Mouse (Mus musculus) lung, postnatal 0 days (tissue): Measurements from ENCODE around the gene Nbea. TPM values are rescaled to one million over a fixed set of nuclear protein-coding genes. Genes with fewer than 3 reads are reported as not detected.

Experiments used
- ATAC-seq: fragments of 200-750 bp; cut with Nextera tagmentation; 2 replicates; pipeline ENCODE4 v1.8.0; 2017; ENCODE audit warnings: moderate library complexity
- DNase-seq: peaks from one replicate; pipeline ENCODE4 v3.0.0-alpha.2; 2016; ENCODE audit warnings: low spot score
- H3K27ac ChIP-seq: fragments of 300-500 bp; sonication (generic); 2 replicates; pipeline ENCODE4 v1.5.1; 2014; ENCODE audit warnings: antibody characterized with exemption, mild to moderate bottlenecking, low read length, mixed read lengths
- H3K27me3 ChIP-seq: fragments of 300-500 bp; sonication (generic); replicated peaks from 2 replicates; pipeline ENCODE4 v1.6.1; 2014; ENCODE audit warnings: low read length, mixed read lengths; ENCODE audit not compliant: insufficient read depth
- H3K36me3 ChIP-seq: fragments of 300-500 bp; sonication (generic); 2 replicates; pipeline ENCODE4 v1.6.1; 2014; ENCODE audit warnings: low read length, mixed read lengths; ENCODE audit not compliant: insufficient read depth
- H3K4me1 ChIP-seq: fragments of 300-500 bp; sonication (generic); 2 replicates; pipeline ENCODE4 v1.6.1; 2014; ENCODE audit warnings: antibody characterized with exemption, low read depth, low read length, mixed read lengths; ENCODE audit not compliant: insufficient read depth
- H3K4me2 ChIP-seq: fragments of 300-500 bp; sonication (generic); replicated peaks from 2 replicates; pipeline ENCODE4 v1.6.1; 2014; ENCODE audit warnings: low read depth, mild to moderate bottlenecking, low read length, moderate library complexity, mixed read lengths
- H3K4me3 ChIP-seq: fragments of 300-500 bp; sonication (generic); 2 replicates; pipeline ENCODE4 v1.5.1; 2014; ENCODE audit warnings: low read depth, low read length
- H3K9ac ChIP-seq: fragments of 300-500 bp; sonication (generic); replicated peaks from 2 replicates; pipeline ENCODE4 v1.6.1; 2014; ENCODE audit warnings: low read depth, mild to moderate bottlenecking
- H3K9me3 ChIP-seq: fragments of 300-500 bp; sonication (generic); 2 replicates; pipeline ENCODE4 v1.6.1; 2016; ENCODE audit warnings: low read length, mixed read lengths
- CTCF ChIP-seq: IDR thresholded peaks from 2 replicates; pipeline ENCODE4 v1.5.1; 2016; ENCODE audit warnings: antibody characterized with exemption, mild to moderate bottlenecking
- EP300 ChIP-seq: IDR thresholded peaks from 2 replicates; pipeline ENCODE4 v1.6.1; 2016; ENCODE audit warnings: antibody characterized with exemption, mild to moderate bottlenecking, control low read depth
- WGBS: fragments of 180-500 bp; shearing (Covaris S2); extraction: QIAGEN DNeasy Blood & Tissue Kit; methylation state at CpG from one replicate; pipeline ENCODE4 v1.1.7; 2014; 5-methylcytosine and 5-hydroxymethylcytosine counted together
- polyA plus RNA-seq: library from polyadenylated mRNA; unstranded; fragments of >200 nt; fragmentation: Nextera tagmentation; extraction: Ambion mirVana; gene quantifications from 2 replicates; pipeline ENCODE4 v1.2.1, GENCODE M21; 2015

Nbea gene
- polyA plus RNA-seq, 1 experiment from 2014 or later, result 6.3 TPM

DNA sequence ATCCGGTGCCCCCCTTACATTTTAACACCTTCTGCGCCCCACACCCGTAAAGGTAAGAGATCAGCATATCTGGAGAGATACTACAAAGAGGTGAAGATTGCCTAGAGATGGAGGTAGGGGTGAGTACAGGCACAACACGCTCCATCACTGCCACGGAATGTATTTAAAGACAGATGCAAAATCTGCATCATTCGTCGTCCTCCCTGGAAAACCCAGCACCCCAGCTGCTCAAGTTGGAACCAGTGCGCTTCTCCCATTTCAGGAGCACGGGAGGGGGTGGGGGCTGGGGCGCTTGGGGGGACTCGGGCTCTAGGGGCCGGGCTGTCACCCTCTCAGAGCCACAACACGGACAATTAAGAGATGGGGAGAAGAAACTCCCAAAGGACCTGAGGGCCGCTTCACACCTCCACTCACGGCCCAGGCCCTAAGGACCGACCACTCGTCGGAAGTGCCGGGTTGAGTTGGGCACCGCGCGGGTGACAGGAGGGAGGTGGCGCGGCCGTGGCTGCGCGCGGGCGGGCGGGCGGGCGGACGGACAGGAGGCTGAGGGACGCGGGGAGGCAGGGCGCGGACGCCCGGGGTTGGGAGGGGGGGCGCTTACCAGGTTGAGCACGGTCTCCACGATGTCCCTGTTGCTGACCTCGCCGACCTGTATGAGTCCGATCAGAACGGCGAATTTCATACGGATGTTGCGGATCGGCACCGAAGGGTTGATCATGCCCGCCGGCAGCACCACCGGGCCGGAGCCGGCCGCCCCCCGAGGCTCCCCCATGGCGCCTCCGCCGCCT, 936 bp downstream of the Nbea start:
- peak overlapping the region; percentile 79 for H3K4me2 ChIP-seq
- ATAC-seq, result peak; percentile 42
- 0 out of 2 replicates have a peak overlapping the region, but pooled peaks have one; percentile 57 for H3K27ac ChIP-seq
- TF ChIP-seq CTCF (no peak), EP300 (no peak)
- no peaks in the 10 kb centered on the region for H3K9me3 ChIP-seq
- H3K9ac ChIP-seq, result peak overlapping the region; percentile 63
- no peaks in the 10 kb centered on the region for H3K27me3 ChIP-seq
- 1% methylated on average over 43 of the region's 61 CpGs for WGBS
- H3K36me3 ChIP-seq, result no peaks in the 10 kb centered on the region
- peak overlapping the region; percentile 87 for H3K4me3 ChIP-seq
- peak; percentile 30 for DNase-seq
- H3K4me1 ChIP-seq, result peaks cover 10% of the 10 kb centered on the region; the same call in 1 of the 2 replicates

DNA sequence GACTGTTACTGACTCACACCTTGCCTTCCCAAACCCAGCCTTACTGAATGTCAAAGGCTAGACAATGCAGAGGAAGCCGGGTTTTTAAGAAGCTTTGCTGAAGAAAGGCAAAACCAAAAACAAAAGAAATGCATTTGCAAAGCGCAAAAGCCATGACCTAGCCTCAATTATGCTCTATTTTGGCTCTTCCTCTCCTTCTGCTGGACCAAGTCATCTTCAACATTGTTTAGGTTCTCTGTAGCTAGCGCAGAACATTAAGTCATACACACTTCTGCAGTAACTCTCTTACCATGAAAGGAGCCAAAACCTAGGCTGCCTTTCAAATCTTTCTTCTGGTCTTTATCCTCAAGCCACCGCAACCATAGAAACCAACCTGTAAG, 1.5 kb downstream of the Nbea start:
- no peak overlapping the region for H3K9ac ChIP-seq
- H3K4me2 ChIP-seq, result peak overlapping the region; percentile 79
- no peak overlapping the region for H3K27ac ChIP-seq
- H3K9me3 ChIP-seq, result no peaks in the 10 kb centered on the region
- WGBS, result 15% methylated on average over 4 of the region's 4 CpGs
- peaks cover 10% of the 10 kb centered on the region; the same call in 1 of the 2 replicates for H3K4me1 ChIP-seq
- H3K36me3 ChIP-seq, result no peaks in the 10 kb centered on the region
- peak overlapping the region; percentile 87 for H3K4me3 ChIP-seq
- DNase-seq, result no peak
- TF ChIP-seq CTCF (no peak), EP300 (no peak)
- ATAC-seq, result no peak
- no peaks in the 10 kb centered on the region for H3K27me3 ChIP-seq

GRCm38 (mm10) chr3:56181025-56181424, 2.5 kb downstream of the Nbea start:
- H3K4me1 ChIP-seq, result peaks cover 10% of the 10 kb centered on the region; the same call in 1 of the 2 replicates
- H3K36me3 ChIP-seq, result no peaks in the 10 kb centered on the region
- H3K9ac ChIP-seq, result no peak overlapping the region
- H3K27ac ChIP-seq, result no peak overlapping the region
- no peaks in the 10 kb centered on the region for H3K9me3 ChIP-seq
- ATAC-seq (no peak), DNase-seq (no peak)
- no peaks in the 10 kb centered on the region for H3K27me3 ChIP-seq
- 42% methylated on average over 3 of the region's 3 CpGs for WGBS
- no peak overlapping the region for H3K4me2 ChIP-seq
- TF ChIP-seq CTCF (no peak), EP300 (no peak)
- no peak overlapping the region for H3K4me3 ChIP-seq

DNA sequence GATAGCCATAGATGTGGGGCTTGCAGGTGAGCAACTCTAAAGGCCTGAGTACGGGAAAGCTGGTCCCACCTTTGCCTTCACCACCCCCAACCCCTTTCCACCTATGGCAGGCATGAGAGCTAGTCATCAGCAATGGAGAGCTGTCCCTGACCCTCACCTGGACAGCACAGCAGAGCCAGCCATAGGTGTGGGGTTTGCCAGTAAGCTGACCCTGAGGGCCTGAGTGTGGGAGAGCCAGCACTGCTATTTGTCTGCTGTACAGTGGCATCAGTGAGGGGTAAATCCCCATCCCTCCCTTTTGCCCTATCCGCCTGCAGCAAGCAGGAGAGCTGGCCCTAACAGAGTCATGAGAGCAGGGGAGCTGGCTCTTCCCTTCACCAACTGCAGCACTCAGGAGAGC, 25.6 kb downstream of the Nbea start:
- WGBS, result 91% methylated on average over 2 of the region's 2 CpGs
- ATAC-seq, result no peak
- Histone ChIP-seq H3K4me2 (no peak overlapping the region), H3K27me3 (no peaks in the 10 kb centered on the region), H3K9ac (no peak overlapping the region), H3K9me3 (no peaks in the 10 kb centered on the region), H3K4me1 (no peaks in the 10 kb centered on the region), H3K4me3 (no peak overlapping the region), H3K36me3 (no peaks in the 10 kb centered on the region), H3K27ac (no peak overlapping the region)
- DNase-seq, result no peak
- TF ChIP-seq CTCF, result no peak
- TF ChIP-seq EP300, result no peak

- H3K4me3 ChIP-seq, result no peak overlapping the region
- H3K9ac ChIP-seq, result no peak overlapping the region
- H3K27me3 ChIP-seq, result no peaks in the 10 kb centered on the region
- no peak overlapping the region for H3K27ac ChIP-seq
- no peak overlapping the region for H3K4me2 ChIP-seq
- no peaks in the 10 kb centered on the region for H3K36me3 ChIP-seq
- H3K4me1 ChIP-seq, result no peaks in the 10 kb centered on the region
- TF ChIP-seq EP300 (no peak), CTCF (0 out of 2 replicates have a peak, but pooled peaks have one; percentile 4)
- 0 out of 2 replicates have a peak, but pooled peaks cover 5% of the 10 kb centered on the region for H3K9me3 ChIP-seq
- ATAC-seq (no peak), DNase-seq (peak; percentile 24)
- WGBS, result 59% methylated on average over 3 of the region's 3 CpGs
Observed at GRCm38 (mm10) chr3:56126674-56127073, 56.8 kb downstream of the Nbea start.

GRCm38 (mm10) chr3:56116647-56117046, 66.9 kb downstream of the Nbea start:
- TF ChIP-seq CTCF (no peak), EP300 (no peak)
- Histone ChIP-seq H3K4me2 (no peak overlapping the region), H3K4me3 (no peak overlapping the region), H3K27ac (no peak overlapping the region), H3K9me3 (peaks cover 4% of the 10 kb centered on the region; the same call in 1 of the 2 replicates), H3K36me3 (no peaks in the 10 kb centered on the region), H3K4me1 (no peaks in the 10 kb centered on the region), H3K27me3 (no peaks in the 10 kb centered on the region), H3K9ac (no peak overlapping the region)
- no peak for DNase-seq
- ATAC-seq, result no peak; the same call in 1 of the 2 replicates
